Mouse (Mus musculus): ENCODE data around the gene Pcbp2. TPM values are rescaled to one million over a fixed set of nuclear protein-coding genes. Genes with fewer than 3 reads are reported as not detected.
A peak's percentile ranks its signal among the peaks of the same experiment; 100 is the strongest.

The Pcbp2 gene
- polyA plus RNA-seq (2015; fragmentation: Nextera tagmentation; extraction: Ambion mirVana): 217 TPM in 2 replicates

GRCm38 (mm10) chr15:102470183-102470604 lies at the start of gene Pcbp2:
Gene Pcbp2, plus strand, starts transcription at chr15:102470539.
- Histone ChIP-seq H3K9me3 (no peaks in the 10 kb centered on the region), H3K36me3 (peaks cover 18% of the 10 kb centered on the region), H3K4me2 (peak within 1 kb of the TSS; percentile 61), H3K9ac (peak within 1 kb of the TSS; percentile 97), H3K4me1 (peaks cover 10% of the 10 kb centered on the region), H3K27me3 (no peaks in the 10 kb centered on the region), H3K27ac (peak within 1 kb of the TSS; percentile 99), H3K4me3 (peak within 1 kb of the TSS; percentile 94)
- under 1% methylated on average over 34 of the region's 40 CpGs for WGBS
- peak; percentile 100 for ATAC-seq (ENCODE audit: borderline replicate concordance, extremely low read depth, low FRiP score, low TSS enrichment)

GRCm38 (mm10) chr15:102420986-102421385 lies 49.4 kb upstream of the Pcbp2 start:
- Histone ChIP-seq H3K9me3 (no peaks in the 10 kb centered on the region), H3K27me3 (no peaks in the 10 kb centered on the region), H3K9ac (no peak overlapping the region), H3K4me1 (no peaks in the 10 kb centered on the region), H3K36me3 (peaks cover 28% of the 10 kb centered on the region), H3K27ac (no peak overlapping the region), H3K4me3 (no peak overlapping the region), H3K4me2 (no peak overlapping the region)
- no peak for ATAC-seq (ENCODE audit: borderline replicate concordance, extremely low read depth, low FRiP score, low TSS enrichment)
- WGBS: 55% methylated on average over 1 of the region's 1 CpGs

GRCm38 (mm10) chr15:102421437-102421836 lies 48.9 kb upstream of the Pcbp2 start:
- no peaks in the 10 kb centered on the region for H3K9me3 ChIP-seq
- no peak overlapping the region for H3K4me3 ChIP-seq
- peaks cover 33% of the 10 kb centered on the region for H3K36me3 ChIP-seq
- no peaks in the 10 kb centered on the region for H3K4me1 ChIP-seq
- no peak overlapping the region for H3K4me2 ChIP-seq
- H3K27ac ChIP-seq: no peak overlapping the region
- no peak overlapping the region for H3K9ac ChIP-seq
- no peak for ATAC-seq (ENCODE audit: borderline replicate concordance, extremely low read depth, low FRiP score, low TSS enrichment)
- no peaks in the 10 kb centered on the region for H3K27me3 ChIP-seq
- WGBS: 54% methylated on average over 3 of the region's 3 CpGs

GRCm38 (mm10) chr15:102423602-102424240 lies 46.6 kb upstream of the Pcbp2 start:
- H3K9me3 ChIP-seq: no peaks in the 10 kb centered on the region
- ATAC-seq (ENCODE audit: borderline replicate concordance, extremely low read depth, low FRiP score, low TSS enrichment): no peak
- H3K36me3 ChIP-seq: peaks cover 49% of the 10 kb centered on the region
- H3K27me3 ChIP-seq: no peaks in the 10 kb centered on the region
- no peak overlapping the region for H3K4me2 ChIP-seq
- no peak overlapping the region for H3K4me3 ChIP-seq
- 92% methylated on average over 2 of the region's 2 CpGs for WGBS
- H3K9ac ChIP-seq: no peak overlapping the region
- H3K4me1 ChIP-seq: no peaks in the 10 kb centered on the region
- H3K27ac ChIP-seq: no peak overlapping the region

DNA sequence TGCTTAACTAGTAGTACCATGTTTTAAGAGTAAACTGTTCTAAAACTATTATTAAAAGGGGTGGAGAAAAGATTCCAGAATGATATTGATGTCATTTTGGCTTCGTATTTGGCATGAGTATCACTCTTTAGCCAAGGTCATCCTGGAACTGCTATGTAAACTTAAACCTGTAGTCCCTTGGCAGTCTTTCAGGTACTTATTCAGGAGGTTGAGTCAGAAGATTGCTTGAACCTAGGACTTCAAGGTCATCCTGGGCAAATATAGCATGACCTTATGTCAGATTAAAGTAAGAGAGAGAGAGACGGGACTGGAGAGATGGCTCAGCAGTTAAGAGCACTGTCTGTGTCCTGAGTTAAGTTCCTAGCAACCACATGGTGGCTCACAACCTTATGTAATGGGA lies 45.7 kb upstream of the Pcbp2 start:
- 73% methylated on average over 2 of the region's 2 CpGs for WGBS
- Histone ChIP-seq H3K4me1 (no peaks in the 10 kb centered on the region), H3K9me3 (no peaks in the 10 kb centered on the region), H3K9ac (no peak overlapping the region), H3K4me3 (no peak overlapping the region), H3K4me2 (no peak overlapping the region), H3K27ac (no peak overlapping the region), H3K27me3 (no peaks in the 10 kb centered on the region), H3K36me3 (peaks cover 53% of the 10 kb centered on the region)
- ATAC-seq (ENCODE audit: borderline replicate concordance, extremely low read depth, low FRiP score, low TSS enrichment): no peak

GRCm38 (mm10) chr15:102426963-102427362 lies 43.4 kb upstream of the Pcbp2 start:
- H3K4me3 ChIP-seq: no peak overlapping the region
- no peak overlapping the region for H3K4me2 ChIP-seq
- no peaks in the 10 kb centered on the region for H3K27me3 ChIP-seq
- WGBS: 96% methylated on average over 1 of the region's 1 CpGs
- no peak for ATAC-seq (ENCODE audit: borderline replicate concordance, extremely low read depth, low FRiP score, low TSS enrichment)
- H3K36me3 ChIP-seq: peaks cover 74% of the 10 kb centered on the region
- no peaks in the 10 kb centered on the region for H3K4me1 ChIP-seq
- no peak overlapping the region for H3K27ac ChIP-seq
- H3K9me3 ChIP-seq: no peaks in the 10 kb centered on the region
- H3K9ac ChIP-seq: no peak overlapping the region

GRCm38 (mm10) chr15:102432046-102432445 lies 38.3 kb upstream of the Pcbp2 start:
- Histone ChIP-seq H3K9me3 (no peaks in the 10 kb centered on the region), H3K9ac (no peak overlapping the region), H3K4me1 (no peaks in the 10 kb centered on the region), H3K36me3 (peaks cover 77% of the 10 kb centered on the region), H3K27me3 (no peaks in the 10 kb centered on the region), H3K4me3 (no peak overlapping the region), H3K4me2 (no peak overlapping the region), H3K27ac (no peak overlapping the region)
- 85% methylated on average over 1 of the region's 1 CpGs for WGBS
- ATAC-seq (ENCODE audit: borderline replicate concordance, extremely low read depth, low FRiP score, low TSS enrichment): no peak

DNA sequence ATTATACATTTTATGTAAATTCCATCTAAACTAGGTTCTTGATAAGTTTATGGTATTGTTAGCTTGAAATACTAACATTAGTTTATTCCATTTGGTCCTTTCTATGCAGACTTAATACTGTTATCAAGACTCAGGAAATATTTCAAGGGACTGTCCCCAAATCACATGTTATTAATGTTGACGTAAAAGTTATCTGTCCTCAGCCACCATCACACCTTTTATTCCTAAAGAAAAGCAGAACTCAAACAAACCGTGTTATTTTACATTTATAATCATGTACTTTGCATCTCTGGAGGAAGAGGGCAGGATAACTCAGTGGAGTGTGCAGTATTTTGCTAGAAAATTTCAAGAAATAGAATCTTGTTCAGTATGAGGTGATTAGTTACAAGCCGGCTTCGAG lies 37.2 kb upstream of the Pcbp2 start:
- no peak overlapping the region for H3K4me3 ChIP-seq
- H3K9me3 ChIP-seq: no peaks in the 10 kb centered on the region
- WGBS: 87% methylated on average over 4 of the region's 4 CpGs
- no peak overlapping the region for H3K27ac ChIP-seq
- H3K4me1 ChIP-seq: no peaks in the 10 kb centered on the region
- no peaks in the 10 kb centered on the region for H3K27me3 ChIP-seq
- no peak for ATAC-seq (ENCODE audit: borderline replicate concordance, extremely low read depth, low FRiP score, low TSS enrichment)
- peaks cover 68% of the 10 kb centered on the region for H3K36me3 ChIP-seq
- H3K4me2 ChIP-seq: no peak overlapping the region
- no peak overlapping the region for H3K9ac ChIP-seq

DNA sequence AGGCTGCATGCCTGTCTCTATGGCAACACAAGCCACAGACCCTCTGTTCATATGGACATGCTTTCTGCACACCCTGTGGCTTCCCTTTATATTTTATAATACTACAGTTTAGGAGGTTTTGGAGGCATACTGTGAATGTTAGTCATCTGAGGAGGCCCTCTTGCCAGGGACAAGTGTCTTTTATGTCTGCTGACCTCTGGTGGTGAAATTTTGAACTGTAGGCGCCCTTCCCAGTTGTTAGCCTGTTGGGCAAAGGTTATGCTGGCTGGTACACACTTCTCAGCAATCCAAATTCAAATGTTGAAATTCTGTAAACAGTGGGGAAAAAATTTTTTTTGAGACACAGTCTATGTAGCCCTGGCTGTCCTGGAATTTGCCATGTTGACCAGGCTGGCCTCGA lies 27.8 kb upstream of the Pcbp2 start:
- no peak for ATAC-seq (ENCODE audit: borderline replicate concordance, extremely low read depth, low FRiP score, low TSS enrichment)

DNA sequence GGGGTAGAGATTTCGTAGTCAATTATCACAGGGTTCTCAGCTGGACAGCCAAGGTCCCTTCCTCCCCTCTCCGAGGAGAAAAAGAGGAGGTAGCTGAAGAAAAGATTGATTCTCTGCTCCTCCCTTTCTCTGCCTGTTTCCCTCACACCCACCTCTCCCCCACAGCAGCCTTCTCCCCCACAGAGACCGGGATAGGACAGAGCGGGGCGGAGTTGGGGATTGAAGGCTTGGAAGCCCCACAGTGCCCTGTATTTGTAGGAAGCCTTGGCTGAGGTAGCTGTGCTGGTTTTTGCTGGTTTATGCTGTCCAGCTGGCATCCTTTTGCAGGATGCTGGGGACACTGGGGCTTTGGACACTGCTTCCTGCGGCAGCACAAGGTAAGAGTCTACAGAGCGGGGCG lies 25.2 kb upstream of the Pcbp2 start, which contains the start of gene Amhr2:
Gene Amhr2, plus strand, starts transcription at position 222 of the 400 bp plus-strand sequence.
- H3K27me3 ChIP-seq: no peaks in the 10 kb centered on the region
- peaks cover 4% of the 10 kb centered on the region; the same call in 1 of the 2 replicates for H3K4me1 ChIP-seq
- no peaks in the 10 kb centered on the region for H3K36me3 ChIP-seq
- H3K4me2 ChIP-seq: no peak within 1 kb of the TSS
- no peaks in the 10 kb centered on the region for H3K9me3 ChIP-seq
- no peak within 1 kb of the TSS for H3K27ac ChIP-seq
- H3K4me3 ChIP-seq: no peak within 1 kb of the TSS
- no peak; the same call in 1 of the 2 replicates for ATAC-seq (ENCODE audit: borderline replicate concordance, extremely low read depth, low FRiP score, low TSS enrichment)
- 56% methylated on average over 8 of the region's 8 CpGs for WGBS
- H3K9ac ChIP-seq: no peak within 1 kb of the TSS

More for the DNA sequence above, 27.8 kb upstream of the Pcbp2 start:
- Histone ChIP-seq H3K9me3 (no peaks in the 10 kb centered on the region), H3K9ac (no peak overlapping the region), H3K27me3 (no peaks in the 10 kb centered on the region), H3K4me3 (no peak overlapping the region), H3K36me3 (no peaks in the 10 kb centered on the region), H3K27ac (no peak overlapping the region), H3K4me2 (no peak overlapping the region), H3K4me1 (peaks cover 4% of the 10 kb centered on the region; the same call in 1 of the 2 replicates)
- WGBS: 45% methylated on average over 2 of the region's 2 CpGs

DNA sequence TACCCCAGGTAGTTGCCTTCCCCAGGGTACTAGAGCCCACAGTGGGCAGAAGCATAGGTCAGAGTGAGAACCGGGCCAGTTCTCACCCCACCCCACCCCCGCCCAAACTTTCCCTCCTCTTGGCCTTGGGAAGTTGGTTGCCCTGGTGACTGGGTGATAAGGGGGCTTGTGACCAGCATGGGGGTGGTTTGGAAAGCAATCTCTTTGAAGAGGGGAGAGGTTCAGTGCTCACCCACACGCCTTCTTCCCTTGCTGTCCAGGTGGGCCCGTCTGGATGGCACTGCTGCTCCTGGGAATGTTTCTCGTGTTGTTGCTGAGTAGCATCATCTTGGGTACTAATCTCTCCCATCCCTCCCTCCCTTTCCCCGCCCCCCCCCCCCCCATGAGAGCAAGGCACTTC lies 23.9 kb upstream of the Pcbp2 start:
- 23% methylated on average over 5 of the region's 6 CpGs for WGBS

GRCm38 (mm10) chr15:102449366-102449765 lies 21.0 kb upstream of the Pcbp2 start:
- H3K9ac ChIP-seq: no peak overlapping the region
- WGBS: 42% methylated on average over 8 of the region's 8 CpGs

More for the DNA sequence above, 23.9 kb upstream of the Pcbp2 start:
- peaks cover 4% of the 10 kb centered on the region; the same call in 1 of the 2 replicates for H3K4me1 ChIP-seq
- no peak overlapping the region for H3K9ac ChIP-seq
- no peak overlapping the region for H3K4me3 ChIP-seq
- H3K36me3 ChIP-seq: no peaks in the 10 kb centered on the region
- no peaks in the 10 kb centered on the region for H3K9me3 ChIP-seq
- H3K27me3 ChIP-seq: no peaks in the 10 kb centered on the region
- no peak overlapping the region for H3K4me2 ChIP-seq
- no peak for ATAC-seq (ENCODE audit: borderline replicate concordance, extremely low read depth, low FRiP score, low TSS enrichment)
- no peak overlapping the region for H3K27ac ChIP-seq

More at GRCm38 (mm10) chr15:102449366-102449765, 21.0 kb upstream of the Pcbp2 start:
- H3K4me2 ChIP-seq: no peak overlapping the region
- no peak overlapping the region for H3K27ac ChIP-seq
- no peak overlapping the region for H3K4me3 ChIP-seq
- no peak for ATAC-seq (ENCODE audit: borderline replicate concordance, extremely low read depth, low FRiP score, low TSS enrichment)
- peaks cover 4% of the 10 kb centered on the region for H3K4me1 ChIP-seq
- no peaks in the 10 kb centered on the region for H3K9me3 ChIP-seq
- H3K36me3 ChIP-seq: no peaks in the 10 kb centered on the region
- H3K27me3 ChIP-seq: no peaks in the 10 kb centered on the region
